Mouse (Mus musculus) 3134 (cell line): ENCODE data around the gene Atg10.

Experiments
- DNase-seq: peaks from one replicate; pipeline ENCODE4 v3.0.0-alpha.2; 2011; ENCODE audit warnings: low spot score; ENCODE audit not compliant: insufficient read length; ENCODE audit errors: extremely low read depth

Gene Atg10

DNA sequence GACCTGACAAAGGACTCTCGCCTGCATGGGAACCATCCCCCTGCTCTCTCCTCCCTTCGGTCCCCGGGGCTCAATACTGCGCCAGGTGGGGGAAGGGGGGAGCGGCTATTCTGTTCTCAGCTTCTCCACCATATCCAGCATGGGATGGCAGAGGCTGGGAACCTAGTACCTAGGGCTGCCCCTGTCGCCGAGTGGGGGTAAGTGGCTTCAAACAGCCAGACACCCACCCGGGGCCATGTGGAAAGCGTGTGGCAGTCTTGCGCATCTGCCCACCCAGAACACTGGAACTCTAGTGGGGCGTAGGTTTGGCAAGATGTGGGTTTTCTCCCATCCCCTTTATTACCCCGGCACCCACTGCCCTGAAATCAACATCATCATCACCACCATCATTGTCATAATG lies 316.4 kb downstream of the Atg10 start:
- DNase-seq, result no peak

DNA sequence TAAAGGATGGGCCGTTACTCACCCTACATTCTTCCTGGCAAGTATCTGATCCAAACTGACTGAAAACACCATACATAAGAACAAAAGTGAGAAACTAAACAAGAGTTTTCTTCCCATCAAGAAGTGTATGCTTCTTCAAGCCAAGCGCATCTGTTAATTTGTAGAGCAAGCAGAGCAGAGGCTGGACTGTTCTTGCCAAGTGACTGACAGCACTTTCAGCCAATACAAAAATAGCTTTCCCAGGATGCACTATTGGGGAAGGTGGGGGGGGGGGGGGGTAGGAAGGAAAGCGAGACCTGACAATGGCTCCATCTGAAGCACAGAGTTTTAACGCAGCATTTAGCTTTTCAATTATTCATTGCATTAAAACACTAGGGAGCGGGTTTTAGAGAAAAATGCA lies 318.6 kb downstream of the Atg10 start, which contains the start of gene Atp6ap1l:
TSS of gene Atp6ap1l (minus strand) at position 180 of the 400 bp plus-strand sequence.
- DNase-seq, result no peak

DNA sequence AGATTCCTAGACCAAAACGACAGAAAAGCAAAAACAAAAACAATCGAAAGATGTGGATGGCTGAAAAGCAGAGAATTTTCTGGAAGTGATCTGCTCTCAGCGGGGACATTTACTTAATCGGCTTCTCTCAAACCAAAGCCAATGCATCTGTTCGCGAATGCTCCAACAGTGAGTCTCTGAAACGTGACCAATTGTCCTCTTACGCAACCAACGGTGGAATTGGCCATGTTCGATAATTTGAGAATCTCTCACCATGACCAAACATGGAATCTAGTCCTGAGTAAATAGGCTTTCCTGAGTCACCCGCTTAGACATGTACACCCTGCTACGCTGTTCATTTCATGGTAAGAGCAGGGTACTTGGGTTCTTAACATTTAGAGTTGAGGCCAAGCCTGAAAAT lies 326.9 kb downstream of the Atg10 start:
- DNase-seq, result no peak

DNA sequence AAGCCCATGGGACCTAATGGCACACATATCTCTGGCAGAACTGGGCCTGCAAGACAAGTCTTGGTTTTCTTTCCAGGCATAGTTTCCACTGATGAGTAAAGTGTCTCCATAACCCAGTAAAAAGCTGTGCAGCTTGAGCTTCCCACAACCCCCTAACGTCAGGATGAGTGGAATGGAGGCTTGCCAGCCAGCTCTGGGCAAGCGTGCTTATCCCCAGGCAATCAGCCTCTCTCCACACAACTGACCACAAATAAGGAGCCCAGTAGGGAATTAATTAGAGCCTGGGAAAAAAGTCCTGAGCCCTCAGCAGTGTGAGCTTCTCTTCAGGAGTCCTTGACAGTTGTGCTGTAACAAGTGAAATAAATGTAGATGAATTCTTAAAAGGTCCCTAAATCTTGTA lies 327.7 kb downstream of the Atg10 start:
- DNase-seq, result no peak

DNA sequence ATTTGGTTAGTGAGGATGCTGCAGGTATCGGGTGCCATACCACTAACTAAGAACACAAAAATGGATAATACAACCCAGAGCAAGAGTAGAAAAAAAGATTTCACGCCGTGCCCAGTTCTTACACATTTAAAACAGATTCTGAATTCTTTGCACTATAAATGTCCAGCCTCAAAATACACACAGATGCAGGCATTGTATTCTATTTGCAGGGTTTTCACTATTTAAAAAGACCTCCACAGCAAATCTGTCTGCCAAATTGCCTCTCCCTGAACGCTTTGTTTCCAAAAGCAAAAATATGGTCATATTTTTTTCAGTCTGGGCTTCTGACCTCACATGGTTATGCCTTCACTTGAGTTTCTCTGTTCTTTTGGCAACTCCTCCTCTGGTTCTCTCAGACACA lies 328.9 kb downstream of the Atg10 start:
- no peak for DNase-seq

DNA sequence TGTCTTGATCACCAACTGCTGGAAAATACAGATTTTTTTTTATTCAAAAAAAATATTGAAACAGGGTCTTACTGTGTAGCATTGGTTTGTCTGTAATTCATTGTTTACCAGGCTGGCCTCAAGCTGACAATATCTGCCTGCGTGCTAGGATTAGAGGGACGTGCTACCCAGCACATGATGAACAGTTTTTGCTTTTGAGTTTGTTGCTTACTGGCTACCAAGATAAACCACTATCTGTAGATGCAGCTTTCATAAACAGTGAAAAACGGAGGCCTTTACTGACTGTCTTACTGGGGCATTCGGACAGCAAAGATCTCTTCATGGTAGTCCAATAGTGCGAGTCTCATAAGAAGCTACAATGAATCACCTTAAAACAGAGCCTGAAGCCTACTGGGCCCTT lies 333.7 kb downstream of the Atg10 start:
- DNase-seq, result no peak

- no peak for DNase-seq
Measured at GRCm38 (mm10) chr13:90886568-90886983, 337.2 kb downstream of the Atg10 start.

DNA sequence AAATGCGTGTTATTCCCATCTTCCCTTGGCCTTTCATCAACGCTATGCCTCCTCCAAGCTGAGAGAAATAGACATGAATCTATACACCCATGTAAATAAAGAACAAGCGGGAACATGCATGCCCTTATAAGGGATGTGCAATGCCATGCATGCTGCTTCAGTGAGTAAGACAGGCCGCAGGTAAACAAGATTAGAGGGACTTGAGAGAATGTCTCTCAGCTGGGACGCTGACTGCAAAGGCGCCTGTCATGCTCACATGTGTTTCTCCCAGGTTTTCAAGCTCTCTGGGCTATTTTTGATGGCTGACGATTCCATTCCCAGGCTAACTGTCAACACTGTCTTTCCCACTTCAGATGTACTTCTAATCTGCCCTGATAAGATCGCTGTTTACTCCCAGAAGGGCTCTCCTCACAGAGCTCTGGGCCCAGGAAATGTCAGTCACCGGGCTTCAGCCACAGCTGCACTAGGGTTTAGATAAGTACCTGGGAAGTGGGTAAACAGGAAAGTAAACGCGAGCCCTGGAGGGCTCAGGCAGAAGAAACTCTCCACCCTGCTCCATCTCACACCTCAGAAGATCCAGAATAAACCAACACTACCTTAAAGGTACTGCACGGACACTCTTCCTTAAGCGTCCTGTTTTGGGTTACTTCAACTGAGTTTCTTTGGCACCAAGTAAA lies 337.8 kb downstream of the Atg10 start:
- no peak for DNase-seq
